In genomic region chr13:29826469-29826868, GRCm38 (mm10) we compare ENCODE assay signal across 16 mouse cellular contexts. TPM values are rescaled to one million over a fixed set of nuclear protein-coding genes. Genes with fewer than 3 reads are reported as not detected.
DNase-seq lines count a peak whose midpoint lies in the region; ATAC-seq and TF ChIP-seq lines count a peak whose summit lies in the region.
"Had no signal": no experiment of that assay in that cellular context is flagged by ENCODE, and none has a peak within 500 bp of the region (broad histone marks: within the 10 kb centered on the region; RNA-seq: fewer than 3 reads in every experiment).

No protein-coding gene starts in this region.

- H3K79me2 ChIP-seq in MEL (ENCODE audit: control insufficient read depth, insufficient read depth, low read length, poor library complexity) = no peaks in the 10 kb centered on the region; the same call in 1 of the 2 replicates

- peak; percentile 89 to 94 for TF ChIP-seq EP300 in MEL (IDR thresholded peaks at IDR 0.05; ENCODE audit: low read depth in 1 of 2, low read length in 2 of 2)

- no peak overlapping the region for H3K4me3 ChIP-seq in lung, embryonic 14.5 days (ENCODE audit: low read depth, low read length)
- no peak overlapping the region for H3K4me3 ChIP-seq in lung, adult 2 months (replicated peaks; ENCODE audit: extremely low read depth, low read depth, low read length)
- H3K4me3 ChIP-seq in MEL (ENCODE audit: control insufficient read depth in 1 of 2, insufficient read depth in 1 of 2, low read depth in 2 of 2, low read length in 2 of 2) = no peak overlapping the region
- no peak overlapping the region for H3K4me3 ChIP-seq in forebrain, embryonic 13.5 days
- no peak overlapping the region for H3K4me3 ChIP-seq in kidney, embryonic 15.5 days (replicated peaks)
- H3K4me3 ChIP-seq: myocyte had no signal

- H3K9ac ChIP-seq in lung, embryonic 14.5 days = no peak overlapping the region
- no peak overlapping the region for H3K9ac ChIP-seq in MEL (ENCODE audit: control insufficient read depth, low read depth, low read length, poor library complexity, severe bottlenecking)
- 0 out of 2 replicates have a peak overlapping the region, but pooled peaks have one; percentile 23 for H3K9ac ChIP-seq in forebrain, embryonic 13.5 days
- H3K9ac ChIP-seq in kidney, embryonic 15.5 days = no peak overlapping the region
- H3K9ac ChIP-seq: hindbrain, embryonic 14.5 days had no signal

- 19% methylated on average over 2 of the region's 2 CpGs for WGBS in lung, embryonic 14.5 days
- 62% methylated on average over 2 of the region's 2 CpGs for WGBS in lung, adult 2 months
- WGBS in forebrain, embryonic 13.5 days = 42% methylated on average over 2 of the region's 2 CpGs
- WGBS in kidney, embryonic 15.5 days = 64% methylated on average over 2 of the region's 2 CpGs

- H3K4me2 ChIP-seq in lung, embryonic 14.5 days = no peak overlapping the region
- no peak overlapping the region for H3K4me2 ChIP-seq in forebrain, embryonic 13.5 days
- no peak overlapping the region for H3K4me2 ChIP-seq in kidney, embryonic 15.5 days
- H3K4me2 ChIP-seq: hindbrain, embryonic 14.5 days had no signal

- peaks cover 9% of the 10 kb centered on the region; the same call in 1 of the 2 replicates for H3K4me1 ChIP-seq in lung, embryonic 14.5 days (ENCODE audit: insufficient read depth)
- no peaks in the 10 kb centered on the region for H3K4me1 ChIP-seq in lung, adult 2 months (ENCODE audit: control insufficient read depth, insufficient read depth, low read length)
- H3K4me1 ChIP-seq in MEL (ENCODE audit: control insufficient read depth in 1 of 2, insufficient read depth in 2 of 2, low read length in 2 of 2) = peaks cover 0 to 12% of the 10 kb centered on the region in 2 experiments; a peak in 2 of 4 replicates
- peaks cover 58% of the 10 kb centered on the region for H3K4me1 ChIP-seq in forebrain, embryonic 13.5 days
- H3K4me1 ChIP-seq in kidney, embryonic 15.5 days = no peaks in the 10 kb centered on the region

- no peak for TF ChIP-seq RAD21 in MEL (IDR thresholded peaks at IDR 0.05; ENCODE audit: low read depth, low read length)

- H3K27me3 ChIP-seq in lung, embryonic 14.5 days (ENCODE audit: insufficient read depth, low read length) = no peaks in the 10 kb centered on the region
- H3K27me3 ChIP-seq in MEL (ENCODE audit: control insufficient read depth in 1 of 2, insufficient read depth in 2 of 2, low read length in 2 of 2) = no peaks in the 10 kb centered on the region
- H3K27me3 ChIP-seq in forebrain, embryonic 13.5 days = no peaks in the 10 kb centered on the region
- H3K27me3 ChIP-seq in kidney, embryonic 15.5 days = no peaks in the 10 kb centered on the region
- H3K27me3 ChIP-seq: Patski had no signal

- DNase-seq in lung, embryonic 14.5 days = peak; percentile 63
- no peak for DNase-seq in lung, adult 2 months
- DNase-seq in MEL (ENCODE audit: low read depth, low spot score) = peak; percentile 66
- no peak for DNase-seq in thymus, postnatal 10 days (ENCODE audit: low spot score in 2 of 2)
- DNase-seq: cerebellum, adult 9-11 months; gastrocnemius, postnatal 25 days; left cerebral cortex, postnatal 4 days; lung, postnatal 10 days; thymus, postnatal 36 days had no signal

- no peak for TF ChIP-seq POLR2A in lung, adult 2 months (IDR thresholded peaks at IDR 0.05; ENCODE audit: borderline replicate concordance, extremely low read depth, low read depth, low read length)
- TF ChIP-seq POLR2A in MEL (IDR thresholded peaks at IDR 0.05; ENCODE audit: control insufficient read depth in 1 of 2, insufficient read depth in 1 of 2, low read depth in 1 of 2, low read length in 2 of 2, poor library complexity in 1 of 2) = no peak

- H3K27ac ChIP-seq in lung, embryonic 14.5 days (ENCODE audit: low read depth) = peak overlapping the region; percentile 9; the same call in 1 of the 2 replicates
- no peak overlapping the region for H3K27ac ChIP-seq in MEL (ENCODE audit: control insufficient read depth, low read depth, low read length)
- H3K27ac ChIP-seq in forebrain, embryonic 13.5 days = peak overlapping the region; percentile 75
- no peak overlapping the region for H3K27ac ChIP-seq in kidney, embryonic 15.5 days
- H3K27ac ChIP-seq: hindbrain, embryonic 14.5 days had no signal

- H3K36me3 ChIP-seq in lung, embryonic 14.5 days (ENCODE audit: insufficient read depth) = no peaks in the 10 kb centered on the region
- peaks cover 0 to 20% of the 10 kb centered on the region in 2 experiments; a peak in 2 of 4 replicates for H3K36me3 ChIP-seq in MEL (ENCODE audit: control insufficient read depth in 1 of 2, insufficient read depth in 2 of 2, low read length in 2 of 2)
- no peaks in the 10 kb centered on the region for H3K36me3 ChIP-seq in forebrain, embryonic 13.5 days (ENCODE audit: poor library complexity, severe bottlenecking)
- no peaks in the 10 kb centered on the region for H3K36me3 ChIP-seq in kidney, embryonic 15.5 days

- no peak for TF ChIP-seq CTCF in lung, embryonic 14.5 days (IDR thresholded peaks at IDR 0.05; ENCODE audit: low read depth)
- no peak for TF ChIP-seq CTCF in lung, adult 2 months (IDR thresholded peaks at IDR 0.05; ENCODE audit: insufficient read depth, low read length)
- no peak for TF ChIP-seq CTCF in MEL (IDR thresholded peaks at IDR 0.05 in 2 of 3, conservative IDR thresholded peaks at IDR 0.05 in 1 of 3; ENCODE audit: control insufficient read depth in 1 of 3, insufficient read depth in 1 of 3, low read depth in 2 of 3, low read length in 3 of 3, poor library complexity in 1 of 3, severe bottlenecking in 1 of 3)

- H3K9me3 ChIP-seq in lung, embryonic 14.5 days (ENCODE audit: low read depth, low read length) = no peaks in the 10 kb centered on the region
- H3K9me3 ChIP-seq in MEL (replicated peaks; ENCODE audit: insufficient read depth, low read length) = no peaks in the 10 kb centered on the region
- H3K9me3 ChIP-seq in forebrain, embryonic 13.5 days (replicated peaks) = no peaks in the 10 kb centered on the region
- H3K9me3 ChIP-seq in kidney, embryonic 15.5 days (replicated peaks) = no peaks in the 10 kb centered on the region

- ATAC-seq in lung, embryonic 14.5 days (ENCODE audit: insufficient read depth) = peak; percentile 72; the same call in 1 of the 2 replicates
- peak; percentile 16; the same call in 1 of the 2 replicates for ATAC-seq in forebrain, embryonic 13.5 days
- peak; percentile 70 for ATAC-seq in megakaryocyte progenitor cell, adult 5-6 weeks (replicated peaks; ENCODE audit: poor library complexity)
- no peak for ATAC-seq in kidney, embryonic 15.5 days (replicated peaks; ENCODE audit: low FRiP score)
- ATAC-seq: CD4-positive, CD25-positive, alpha-beta regulatory T cell, adult 4 months; Patski had no signal

TF ChIP-seq in MEL, 35 proteins besides CTCF, POLR2A, EP300 and RAD21:
- TF ChIP-seq ZNF384 (IDR thresholded peaks at IDR 0.05; ENCODE audit: low read depth, low read length) (peak; percentile 98), TAL1 (IDR thresholded peaks at IDR 0.05; ENCODE audit: low read length) (peak; percentile 73), ETS1 (IDR thresholded peaks at IDR 0.05; ENCODE audit: low read depth, low read length) (peak; percentile 84), MXI1 (IDR thresholded peaks at IDR 0.05; ENCODE audit: low read depth, low read length) (peak; percentile 36; the same call in 1 of the 2 replicates), MAZ (IDR thresholded peaks at IDR 0.05; ENCODE audit: low read depth, low read length) (no peak), GATA1 (IDR thresholded peaks at IDR 0.05; ENCODE audit: low read depth, low read length) (peak; percentile 91), MYB (IDR thresholded peaks at IDR 0.05; ENCODE audit: low read depth, low read length) (peak; percentile 78; the same call in 1 of the 2 replicates), NELFE (IDR thresholded peaks at IDR 0.05; ENCODE audit: low read depth, low read length) (no peak), USF2 (IDR thresholded peaks at IDR 0.05; ENCODE audit: borderline replicate concordance in 1 of 2, insufficient read depth in 1 of 2, low read depth in 1 of 2, low read length in 2 of 2) (no peak), TCF12 (IDR thresholded peaks at IDR 0.05; ENCODE audit: low read depth, low read length) (peak; percentile 98), HCFC1 (IDR thresholded peaks at IDR 0.05; ENCODE audit: low read depth, low read length) (peak; percentile 36; the same call in 1 of the 2 replicates), RCOR1 (IDR thresholded peaks at IDR 0.05; ENCODE audit: low read depth, low read length) (peak; percentile 99), BHLHE40 (IDR thresholded peaks at IDR 0.05; ENCODE audit: borderline replicate concordance, low read depth, low read length) (peak; percentile 21; the same call in 1 of the 2 replicates), SIN3A (IDR thresholded peaks at IDR 0.05; ENCODE audit: low read length) (peak; percentile 70), UBTF (IDR thresholded peaks at IDR 0.05; ENCODE audit: borderline replicate concordance, insufficient read depth, low read depth, low read length) (no peak), SMC3 (IDR thresholded peaks at IDR 0.05; ENCODE audit: low read depth, low read length) (peak; percentile 21; the same call in 1 of the 2 replicates), USF1 (IDR thresholded peaks at IDR 0.05; ENCODE audit: low read depth, low read length) (no peak)

RNA-seq across cellular contexts. Expression of gene Cdkal1, which starts 29.0 kb away (rescaled TPM):
- polyA plus RNA-seq in lung, embryonic 14.5 days (2014; fragmentation: Nextera tagmentation; extraction: Ambion mirVana) = 35.4 and 38.9 TPM in 2 replicates
- 1.4 and 2.6 TPM in 2 replicates for polyA plus RNA-seq in lung, adult 2 months (2012; rRNA removed)
- total RNA-seq in MEL (2012; rRNA removed) = 11.0 and 11.3 TPM in 2 replicates
- polyA plus RNA-seq in MEL (2012; ENCODE audit: insufficient read depth in 1 of 2, insufficient read length in 2 of 2, low read depth in 1 of 2, low replicate concordance in 2 of 2, missing spikeins in 1 of 2) = 10 to 100 TPM in 1 of 2 experiments, not detected in 1; 10.6 TPM
- polyA plus RNA-seq in forebrain, embryonic 13.5 days (2015; fragmentation: Nextera tagmentation; extraction: Ambion mirVana) = 29.4 and 29.5 TPM in 2 replicates
- total RNA-seq in megakaryocyte progenitor cell, adult 5-6 weeks (2015) = 20.5 and 27.0 TPM in 2 replicates
- total RNA-seq in megakaryocyte progenitor cell, adult 5-6 weeks (2017) = 48.2 and 52.0 TPM in 2 replicates
- 33.5 and 34.7 TPM in 2 replicates for polyA plus RNA-seq in kidney, embryonic 15.5 days (2015; fragmentation: Nextera tagmentation; extraction: Ambion mirVana)

Comparison
In these comparisons a context has a peak if more than half of its experiments do, and no peak if none do; other contexts are left out.
1. DNase-seq: peak in lung, embryonic 14.5 days (single experiment) and MEL (single experiment); none in lung, adult 2 months (single experiment) and thymus, postnatal 10 days (0 of 2).
2. H3K27ac ChIP-seq: peak in lung, embryonic 14.5 days (single experiment) and forebrain, embryonic 13.5 days (single experiment); none in MEL (single experiment) and kidney, embryonic 15.5 days (single experiment).